Mouse (Mus musculus) thymus, postnatal 0 days (tissue): ENCODE measurements around the gene Cadm2. TPM values are rescaled to one million over a fixed set of nuclear protein-coding genes. Genes with fewer than 3 reads are reported as not detected.

ENCODE experiments used
- DNase-seq: peaks from one replicate; pipeline ENCODE4 v3.0.0-alpha.2; 2015; ENCODE audit warnings: low spot score
- polyA plus RNA-seq: library from polyadenylated mRNA; unstranded; fragments of >200 nt; fragmentation: Nextera tagmentation; extraction: Ambion mirVana; gene quantifications from 2 replicates; pipeline ENCODE4 v1.2.1, GENCODE M21; 2015

The Cadm2 gene
- polyA plus RNA-seq, 1 experiment from 2014 or later = 0.56 TPM

DNA sequence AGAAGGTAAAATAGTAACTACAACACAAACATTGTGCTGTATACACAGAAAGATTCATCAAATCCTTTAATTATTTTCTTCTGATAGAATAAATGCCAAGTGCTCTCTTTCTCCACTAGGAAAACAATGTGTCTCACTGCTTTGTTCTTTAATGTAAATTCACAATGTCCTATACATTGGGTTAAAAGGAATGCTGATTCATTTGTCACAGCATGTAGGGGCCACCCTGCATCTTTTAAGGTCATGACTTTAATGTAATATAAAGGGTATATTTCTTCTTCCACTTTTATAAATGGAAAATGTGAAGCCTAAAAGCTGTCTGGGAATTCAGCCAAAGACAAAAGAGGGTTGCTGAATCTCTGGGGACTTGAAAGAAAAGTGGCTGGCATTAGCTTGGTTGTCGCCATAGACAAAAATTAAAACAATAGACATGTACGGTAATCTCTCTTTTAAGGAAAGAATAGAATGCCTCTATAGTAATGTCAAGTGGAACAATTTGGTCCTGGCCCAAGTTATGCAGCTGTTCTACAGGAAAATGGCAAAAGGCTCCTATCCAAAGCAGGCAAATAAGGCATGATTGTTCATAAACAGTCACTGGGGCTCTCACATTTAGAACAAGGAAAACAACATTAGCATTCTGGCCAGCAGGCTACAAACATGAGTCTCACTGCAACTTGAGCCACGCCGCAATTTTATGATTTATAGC is 851.9 kb downstream of the Cadm2 start:
- DNase-seq = no peak

- DNase-seq = no peak
Observed at GRCm38 (mm10) chr16:66761546-66762473, 858.9 kb downstream of the Cadm2 start.

GRCm38 (mm10) chr16:66748533-66748932 is 872.2 kb downstream of the Cadm2 start:
- DNase-seq = no peak

DNA sequence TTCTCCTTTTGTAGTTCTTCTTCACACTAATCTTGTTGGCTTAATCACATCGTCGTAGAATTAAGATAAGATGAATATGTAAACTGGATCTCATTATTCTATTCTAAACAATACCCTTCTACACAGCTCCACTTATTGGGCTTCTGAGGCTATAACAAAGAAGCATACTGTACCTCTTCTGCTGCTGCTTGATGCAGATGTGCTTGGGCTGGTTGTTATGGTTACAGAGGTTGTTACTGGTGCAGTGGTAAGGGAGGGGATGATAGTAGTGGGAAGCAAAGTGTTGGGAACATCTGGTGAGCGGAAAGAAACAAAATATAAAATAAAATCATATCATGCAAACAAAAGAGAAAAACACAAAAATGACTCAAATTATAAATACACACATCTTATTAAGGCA is 889.5 kb downstream of the Cadm2 start:
- no peak for DNase-seq

DNA sequence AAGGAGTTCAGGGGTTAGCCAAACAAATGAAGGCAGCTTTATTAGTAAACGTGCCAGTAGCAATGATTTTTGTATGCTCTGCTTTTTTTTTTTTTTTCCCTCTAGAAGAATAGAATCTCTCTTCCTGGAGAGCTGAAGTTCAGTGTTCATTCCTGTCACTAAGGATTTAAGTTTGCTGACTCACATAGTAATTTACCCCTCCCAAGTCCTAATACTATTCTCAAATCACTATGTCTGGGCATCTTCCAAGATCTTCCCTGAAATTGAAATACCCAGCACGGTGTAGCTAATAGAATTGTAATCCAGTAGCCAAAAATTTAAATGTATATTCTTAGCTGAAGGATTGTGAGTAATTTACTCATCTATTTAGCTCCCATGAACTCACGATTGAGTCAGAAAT is 914.2 kb downstream of the Cadm2 start:
- DNase-seq = no peak

GRCm38 (mm10) chr16:66694783-66695182 is 925.9 kb downstream of the Cadm2 start:
- DNase-seq = no peak

- no peak for DNase-seq
Observed at GRCm38 (mm10) chr16:66677241-66677640, 943.5 kb downstream of the Cadm2 start.

GRCm38 (mm10) chr16:66651013-66651362 is 969.7 kb downstream of the Cadm2 start:
- DNase-seq = no peak

- DNase-seq = no peak
Observed at GRCm38 (mm10) chr16:66650348-66651012, 970.2 kb downstream of the Cadm2 start.

- no peak for DNase-seq
Observed at GRCm38 (mm10) chr16:66647798-66648197, 972.9 kb downstream of the Cadm2 start.

- no peak for DNase-seq
Observed at GRCm38 (mm10) chr16:66643606-66644005, 977.1 kb downstream of the Cadm2 start.

DNA sequence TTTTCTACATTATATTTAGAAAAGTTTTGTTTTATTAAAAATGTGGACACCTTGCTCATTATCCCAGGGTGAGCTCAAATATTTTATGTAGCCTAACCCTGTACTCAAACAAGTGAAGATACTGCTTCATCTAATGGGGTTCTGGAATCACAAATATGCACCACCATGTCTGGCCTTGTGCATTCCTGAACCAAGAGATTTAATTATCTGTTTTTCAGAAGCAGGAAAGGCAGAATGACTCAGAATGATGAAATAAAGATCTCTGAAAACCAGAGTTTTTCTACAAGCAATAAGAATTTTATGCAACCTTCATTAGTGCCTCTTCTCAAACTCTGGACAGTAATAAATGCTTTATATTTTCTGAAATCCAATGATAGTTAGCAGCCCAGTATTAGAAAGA is 993.2 kb downstream of the Cadm2 start:
- DNase-seq = no peak

- DNase-seq = no peak
Observed at GRCm38 (mm10) chr16:66622423-66622822, 998.3 kb downstream of the Cadm2 start.

GRCm38 (mm10) chr16:66612624-66613023 is 1008.1 kb downstream of the Cadm2 start:
- no peak for DNase-seq
